Mouse (Mus musculus): ENCODE results near the gene D030056L22Rik.

Gene D030056L22Rik

GRCm38 (mm10) chr19:18712866-18713300 is at the start of gene D030056L22Rik:
D030056L22Rik (plus strand) TSS chr19:18713193.
- peak; percentile 97 for DNase-seq (ENCODE audit: low spot score)

GRCm38 (mm10) chr19:18663904-18664303 is 49.1 kb upstream of the D030056L22Rik start:
- no peak for DNase-seq (ENCODE audit: low spot score)

GRCm38 (mm10) chr19:18666966-18667365 is 46.0 kb upstream of the D030056L22Rik start:
- no peak for DNase-seq (ENCODE audit: low spot score)

GRCm38 (mm10) chr19:18669551-18669950 is 43.4 kb upstream of the D030056L22Rik start:
- DNase-seq (ENCODE audit: low spot score) = no peak

- peak; percentile 98 for DNase-seq (ENCODE audit: low spot score)
Observed at GRCm38 (mm10) chr19:18670608-18671007, 42.4 kb upstream of the D030056L22Rik start, which contains the start of gene Carnmt1. Carnmt1 (plus strand) TSS chr19:18670764.

GRCm38 (mm10) chr19:18671056-18671741 is 41.8 kb upstream of the D030056L22Rik start:
- DNase-seq (ENCODE audit: low spot score) = peak; percentile 37

- no peak for DNase-seq (ENCODE audit: low spot score)
Observed at GRCm38 (mm10) chr19:18672498-18672897, 40.5 kb upstream of the D030056L22Rik start.

GRCm38 (mm10) chr19:18673116-18673515 is 39.9 kb upstream of the D030056L22Rik start:
- DNase-seq (ENCODE audit: low spot score) = no peak

- DNase-seq (ENCODE audit: low spot score) = no peak
Observed at GRCm38 (mm10) chr19:18682142-18682541, 30.9 kb upstream of the D030056L22Rik start.

- no peak for DNase-seq (ENCODE audit: low spot score)
Observed at GRCm38 (mm10) chr19:18687556-18687955, 25.4 kb upstream of the D030056L22Rik start.

- DNase-seq (ENCODE audit: low spot score) = no peak
Observed at GRCm38 (mm10) chr19:18692176-18692575, 20.8 kb upstream of the D030056L22Rik start.

- no peak for DNase-seq (ENCODE audit: low spot score)
Observed at GRCm38 (mm10) chr19:18692768-18693167, 20.2 kb upstream of the D030056L22Rik start.

- no peak for DNase-seq (ENCODE audit: low spot score)
Observed at GRCm38 (mm10) chr19:18695116-18695515, 17.9 kb upstream of the D030056L22Rik start.

- DNase-seq (ENCODE audit: low spot score) = no peak
Observed at GRCm38 (mm10) chr19:18695552-18695951, 17.4 kb upstream of the D030056L22Rik start.

GRCm38 (mm10) chr19:18708101-18708500 is 4.9 kb upstream of the D030056L22Rik start:
- no peak for DNase-seq (ENCODE audit: low spot score)

GRCm38 (mm10) chr19:18710903-18711302 is 2.1 kb upstream of the D030056L22Rik start:
- no peak for DNase-seq (ENCODE audit: low spot score)

- DNase-seq (ENCODE audit: low spot score) = no peak
Observed at GRCm38 (mm10) chr19:18711589-18711988, 1.4 kb upstream of the D030056L22Rik start.

- DNase-seq (ENCODE audit: low spot score) = no peak
Observed at GRCm38 (mm10) chr19:18712153-18712865, 684 bp upstream of the D030056L22Rik start.

- peak; percentile 32 for DNase-seq (ENCODE audit: low spot score)
Observed at GRCm38 (mm10) chr19:18713357-18713756, 364 bp downstream of the D030056L22Rik start.

GRCm38 (mm10) chr19:18716374-18716773 is 3.4 kb downstream of the D030056L22Rik start:
- DNase-seq (ENCODE audit: low spot score) = peak; percentile 58

- DNase-seq (ENCODE audit: low spot score) = no peak
Observed at GRCm38 (mm10) chr19:18720337-18720736, 7.3 kb downstream of the D030056L22Rik start.

GRCm38 (mm10) chr19:18725186-18725585 is 12.2 kb downstream of the D030056L22Rik start:
- no peak for DNase-seq (ENCODE audit: low spot score)

GRCm38 (mm10) chr19:18730255-18730654 is 17.3 kb downstream of the D030056L22Rik start:
- no peak for DNase-seq (ENCODE audit: low spot score)
